Mouse (Mus musculus) liver, embryonic 16.5 days (tissue): Measurements from ENCODE around the gene Pip5k1a. TPM values are rescaled to one million over a fixed set of nuclear protein-coding genes. Genes with fewer than 3 reads are reported as not detected.
A peak's percentile ranks its signal among the peaks of the same experiment; 100 is the strongest.
"Not testable (repeated sequence)": the region's sequence is repeated elsewhere in the genome, so short reads cannot be mapped to it uniquely, and the experiment has no call there.

ENCODE experiments used
- ATAC-seq: fragments of 200-750 bp; cut with Nextera tagmentation; 2 replicates; pipeline ENCODE4 v1.8.0; 2017; ENCODE audit warnings: low read depth, mild to moderate bottlenecking, moderate number of reproducible peaks, moderate library complexity
- H3K27ac ChIP-seq: fragments of 300-500 bp; sonication (generic); 2 replicates; pipeline ENCODE4 v1.5.1; 2014; ENCODE audit warnings: mild to moderate bottlenecking, low read length
- H3K27me3 ChIP-seq: fragments of 300-500 bp; sonication (generic); 2 replicates; pipeline ENCODE4 v1.6.1; 2014; ENCODE audit warnings: low read depth, low read length, mixed read lengths; ENCODE audit not compliant: control insufficient read depth, insufficient read depth
- H3K36me3 ChIP-seq: fragments of 300-500 bp; sonication (generic); 2 replicates; pipeline ENCODE4 v1.6.1; 2014; ENCODE audit warnings: mild to moderate bottlenecking; ENCODE audit not compliant: control insufficient read depth, insufficient read depth
- H3K4me1 ChIP-seq: fragments of 300-500 bp; sonication (generic); 2 replicates; pipeline ENCODE4 v1.6.1; 2014; ENCODE audit warnings: low read depth, low read length, mixed read lengths; ENCODE audit not compliant: control insufficient read depth
- H3K4me2 ChIP-seq: fragments of 300-500 bp; sonication (generic); 2 replicates; pipeline ENCODE4 v1.6.1; 2014; ENCODE audit warnings: low read depth, low read length, mixed read lengths
- H3K4me3 ChIP-seq: fragments of 300-500 bp; sonication (generic); 2 replicates; pipeline ENCODE4 v1.5.1; 2014; ENCODE audit warnings: low read depth, mild to moderate bottlenecking, low read length
- H3K9ac ChIP-seq: fragments of 300-500 bp; sonication (generic); 2 replicates; pipeline ENCODE4 v1.6.1; 2014; ENCODE audit warnings: low read depth, low read length
- H3K9me3 ChIP-seq: fragments of 300-500 bp; sonication (generic); replicated peaks from 2 replicates; pipeline ENCODE4 v1.6.1; 2016; ENCODE audit warnings: low read length; ENCODE audit not compliant: control insufficient read depth
- WGBS: fragments of 180-500 bp; shearing (Covaris S2); extraction: QIAGEN DNeasy Blood & Tissue Kit; methylation state at CpG from one replicate; pipeline ENCODE4 v1.1.7; 2014; ENCODE audit not compliant: insufficient replicate concordance; 5-methylcytosine and 5-hydroxymethylcytosine counted together
- polyA plus RNA-seq: library from polyadenylated mRNA; unstranded; fragments of >200 nt; fragmentation: Nextera tagmentation; extraction: Ambion mirVana; gene quantifications from 2 replicates; pipeline ENCODE4 v1.2.1, GENCODE M21; 2015

Gene Pip5k1a
- polyA plus RNA-seq, 1 experiment from 2014 or later, result 8.9 TPM

GRCm38 (mm10) chr3:95024551-95024950 lies 82.2 kb downstream of the Pip5k1a start:
- H3K36me3 ChIP-seq, result no peaks in the 10 kb centered on the region
- H3K4me3 ChIP-seq, result no peak overlapping the region
- no peak overlapping the region for H3K9ac ChIP-seq
- WGBS, result 42% methylated on average over 11 of the region's 11 CpGs
- peaks cover 20% of the 10 kb centered on the region for H3K4me1 ChIP-seq
- no peak overlapping the region for H3K27ac ChIP-seq
- no peak overlapping the region for H3K4me2 ChIP-seq
- ATAC-seq, result 0 out of 2 replicates have a peak, but pooled peaks have one; percentile 10
- H3K9me3 ChIP-seq, result no peaks in the 10 kb centered on the region
- H3K27me3 ChIP-seq, result no peaks in the 10 kb centered on the region

- ATAC-seq, H3K27ac ChIP-seq, H3K36me3 ChIP-seq, H3K9me3 ChIP-seq, H3K9ac ChIP-seq, H3K4me3 ChIP-seq, H3K4me2 ChIP-seq, H3K27me3 ChIP-seq: not testable (repeated sequence)
- H3K4me1 ChIP-seq, result peaks cover 17% of the 10 kb centered on the region
- 83% methylated on average over 5 of the region's 5 CpGs for WGBS
Observed at GRCm38 (mm10) chr3:95020956-95021355, 85.8 kb downstream of the Pip5k1a start.

GRCm38 (mm10) chr3:95018741-95019140 lies 88.0 kb downstream of the Pip5k1a start:
- no peaks in the 10 kb centered on the region for H3K36me3 ChIP-seq
- 80% methylated on average over 2 of the region's 2 CpGs for WGBS
- no peak for ATAC-seq
- no peaks in the 10 kb centered on the region for H3K27me3 ChIP-seq
- no peaks in the 10 kb centered on the region for H3K9me3 ChIP-seq
- H3K4me3 ChIP-seq, result no peak overlapping the region
- H3K4me1 ChIP-seq, result peaks cover 13% of the 10 kb centered on the region
- no peak overlapping the region for H3K27ac ChIP-seq
- no peak overlapping the region for H3K9ac ChIP-seq
- H3K4me2 ChIP-seq, result no peak overlapping the region

- ATAC-seq, result no peak
- H3K4me1 ChIP-seq, result peaks cover 19% of the 10 kb centered on the region
- H3K27ac ChIP-seq, result peak overlapping the region; percentile 98
- H3K4me2 ChIP-seq, result peak overlapping the region; percentile 85
- WGBS, result 3% methylated on average over 21 of the region's 21 CpGs
- peak overlapping the region; percentile 83 for H3K4me3 ChIP-seq
- H3K9me3 ChIP-seq, result no peaks in the 10 kb centered on the region
- peak overlapping the region; percentile 72 for H3K9ac ChIP-seq
- peaks cover 3% of the 10 kb centered on the region; the same call in 1 of the 2 replicates for H3K36me3 ChIP-seq
- no peaks in the 10 kb centered on the region for H3K27me3 ChIP-seq
Observed at GRCm38 (mm10) chr3:95016532-95017056, 90.1 kb downstream of the Pip5k1a start.

GRCm38 (mm10) chr3:95015891-95016531 lies 90.7 kb downstream of the Pip5k1a start:
- ATAC-seq, result peak; percentile 59
- Histone ChIP-seq H3K4me1 (peaks cover 19% of the 10 kb centered on the region), H3K4me3 (peak overlapping the region; percentile 83), H3K4me2 (peak overlapping the region; percentile 85), H3K36me3 (peaks cover 7% of the 10 kb centered on the region; the same call in 1 of the 2 replicates), H3K9ac (peak overlapping the region; percentile 72), H3K27ac (peak overlapping the region; percentile 98), H3K9me3 (no peaks in the 10 kb centered on the region), H3K27me3 (no peaks in the 10 kb centered on the region)
- WGBS, result under 1% methylated on average over 40 of the region's 40 CpGs

GRCm38 (mm10) chr3:95015337-95015872 lies 91.3 kb downstream of the Pip5k1a start, which contains the start of gene Zfp687:
Zfp687 (minus strand) TSS chr3:95015448.
- under 1% methylated on average over 37 of the region's 37 CpGs for WGBS

GRCm38 (mm10) chr3:95014428-95015151 lies 92.1 kb downstream of the Pip5k1a start:
- Histone ChIP-seq H3K27ac (peak overlapping the region; percentile 87), H3K9ac (peak overlapping the region; percentile 85), H3K4me3 (peak overlapping the region; percentile 83), H3K36me3 (peaks cover 19% of the 10 kb centered on the region), H3K9me3 (no peaks in the 10 kb centered on the region), H3K4me1 (peaks cover 22% of the 10 kb centered on the region), H3K4me2 (peak overlapping the region; percentile 91), H3K27me3 (no peaks in the 10 kb centered on the region)
- no peak for ATAC-seq
- under 1% methylated on average over 44 of the region's 44 CpGs for WGBS

More at GRCm38 (mm10) chr3:95015337-95015872, 91.3 kb downstream of the Pip5k1a start, which contains the start of gene Zfp687:
- ATAC-seq, result peak; percentile 96
- Histone ChIP-seq H3K9me3 (no peaks in the 10 kb centered on the region), H3K4me3 (peak within 1 kb of the TSS; percentile 83), H3K36me3 (peaks cover 12% of the 10 kb centered on the region), H3K4me1 (peaks cover 22% of the 10 kb centered on the region), H3K27me3 (no peaks in the 10 kb centered on the region), H3K9ac (peak within 1 kb of the TSS; percentile 85), H3K4me2 (peak within 1 kb of the TSS; percentile 91), H3K27ac (peak within 1 kb of the TSS; percentile 98)

- Histone ChIP-seq H3K4me3 (peak overlapping the region; percentile 83), H3K27ac (peak overlapping the region; percentile 87), H3K36me3 (peaks cover 23% of the 10 kb centered on the region), H3K4me1 (peaks cover 22% of the 10 kb centered on the region), H3K9ac (peak overlapping the region; percentile 85), H3K9me3 (no peaks in the 10 kb centered on the region), H3K27me3 (no peaks in the 10 kb centered on the region), H3K4me2 (peak overlapping the region; percentile 91)
- ATAC-seq, result no peak
- 25% methylated on average over 13 of the region's 13 CpGs for WGBS
Observed at GRCm38 (mm10) chr3:95013699-95014427, 92.9 kb downstream of the Pip5k1a start.
